Mouse (Mus musculus): ENCODE measurements at regions not wholly inside any gene's neighbourhood (a gene's known extent, or its start where the extent isn't known, plus 50 kb on each side); places are given as distances from the start of the nearest gene placed in this dataset.

GRCm38 (mm10) chr4:125765171-125765570 lies 259.2 kb upstream of the Csf3r start:
- DNase-seq (ENCODE audit: low spot score in 2 of 2) = no peak

GRCm38 (mm10) chr4:125777126-125777525 lies 247.2 kb upstream of the Csf3r start:
- no peak for DNase-seq (ENCODE audit: low spot score in 2 of 2)

GRCm38 (mm10) chr4:125780113-125780512 lies 244.2 kb upstream of the Csf3r start:
- DNase-seq (ENCODE audit: low spot score in 2 of 2) = no peak

- DNase-seq (ENCODE audit: low spot score in 2 of 2) = no peak
These were observed 243.3 kb upstream of the Csf3r start for GRCm38 (mm10) chr4:125780921-125781487.

- no peak for DNase-seq (ENCODE audit: low spot score in 2 of 2)
These were observed 242.0 kb upstream of the Csf3r start for GRCm38 (mm10) chr4:125782346-125782745.

- no peak for DNase-seq (ENCODE audit: low spot score in 2 of 2)
These were observed 238.3 kb upstream of the Csf3r start for GRCm38 (mm10) chr4:125786083-125786482.

GRCm38 (mm10) chr4:125794679-125795078 lies 229.7 kb upstream of the Csf3r start:
- no peak for DNase-seq (ENCODE audit: low spot score in 2 of 2)

GRCm38 (mm10) chr4:125807923-125808322 lies 216.4 kb upstream of the Csf3r start:
- DNase-seq (ENCODE audit: low spot score in 2 of 2) = no peak

GRCm38 (mm10) chr4:125809446-125810108 lies 214.8 kb upstream of the Csf3r start:
- no peak for DNase-seq (ENCODE audit: low spot score in 2 of 2)

- no peak for DNase-seq (ENCODE audit: low spot score in 2 of 2)
These were observed 214.1 kb upstream of the Csf3r start for GRCm38 (mm10) chr4:125810247-125810646.

GRCm38 (mm10) chr4:125814311-125814710 lies 210.0 kb upstream of the Csf3r start:
- DNase-seq (ENCODE audit: low spot score in 2 of 2) = no peak

- DNase-seq (ENCODE audit: low spot score in 2 of 2) = no peak
These were observed 209.1 kb upstream of the Csf3r start for GRCm38 (mm10) chr4:125815276-125815675.

- no peak for DNase-seq (ENCODE audit: low spot score in 2 of 2)
These were observed 199.8 kb upstream of the Csf3r start for GRCm38 (mm10) chr4:125824525-125824924.

GRCm38 (mm10) chr4:125826416-125826815 lies 197.9 kb upstream of the Csf3r start:
- DNase-seq (ENCODE audit: low spot score in 2 of 2) = no peak

GRCm38 (mm10) chr4:125835250-125835649 lies 189.1 kb upstream of the Csf3r start:
- no peak for DNase-seq (ENCODE audit: low spot score in 2 of 2)

- no peak for DNase-seq (ENCODE audit: low spot score in 2 of 2)
These were observed 176.8 kb upstream of the Csf3r start for GRCm38 (mm10) chr4:125847568-125847967.

- peak in 1 of 2 experiments; percentile 8 for DNase-seq (ENCODE audit: low spot score in 2 of 2)
These were observed 174.1 kb upstream of the Csf3r start for GRCm38 (mm10) chr4:125850300-125850699.

- no peak for DNase-seq (ENCODE audit: low spot score in 2 of 2)
These were observed 171.8 kb upstream of the Csf3r start for GRCm38 (mm10) chr4:125852545-125852944.

- no peak for DNase-seq (ENCODE audit: low spot score in 2 of 2)
These were observed 168.3 kb upstream of the Csf3r start for GRCm38 (mm10) chr4:125855983-125856591.

- DNase-seq (ENCODE audit: low spot score in 2 of 2) = no peak
These were observed 167.6 kb upstream of the Csf3r start for GRCm38 (mm10) chr4:125856781-125857180.

GRCm38 (mm10) chr4:125865057-125865456 lies 159.3 kb upstream of the Csf3r start:
- DNase-seq (ENCODE audit: low spot score in 2 of 2) = no peak

GRCm38 (mm10) chr4:125865728-125866127 lies 158.6 kb upstream of the Csf3r start:
- no peak for DNase-seq (ENCODE audit: low spot score in 2 of 2)

- DNase-seq (ENCODE audit: low spot score in 2 of 2) = no peak
These were observed 153.1 kb upstream of the Csf3r start for GRCm38 (mm10) chr4:125871211-125871610.
